Comparison of ENCODE assay signal across 16 mouse cellular contexts in genomic region chr3:92219031-92219430, GRCm38 (mm10). TPM values are rescaled to one million over a fixed set of nuclear protein-coding genes. Genes with fewer than 3 reads are reported as not detected.
A peak's percentile ranks its signal among the peaks of the same experiment; 100 is the strongest.
DNase-seq lines count a peak whose midpoint lies in the region; ATAC-seq lines count a peak whose summit lies in the region.
"Not testable (repeated sequence)": the region's sequence is repeated elsewhere in the genome, so short reads cannot be mapped to it uniquely, and the experiment has no call there.
"Had no signal": no experiment of that assay in that cellular context is flagged by ENCODE, and none has a peak within 500 bp of the region (broad histone marks: within the 10 kb centered on the region; RNA-seq: fewer than 3 reads in every experiment).

No protein-coding gene starts in this region.

- H3K27me3 ChIP-seq in embryonic facial prominence, embryonic 15.5 days; hindbrain, embryonic 12.5 days; kidney, embryonic 15.5 days; liver, embryonic 16.5 days (ENCODE audit: control insufficient read depth, insufficient read depth, low read depth, low read length); midbrain, embryonic 11.5 days (ENCODE audit: control insufficient read depth, insufficient read depth, low read length); neural tube, embryonic 12.5 days (replicated peaks): not testable (repeated sequence)

- H3K27ac ChIP-seq in embryonic facial prominence, embryonic 15.5 days (replicated peaks); hindbrain, embryonic 12.5 days; kidney, embryonic 15.5 days; liver, embryonic 16.5 days (ENCODE audit: low read length); midbrain, embryonic 11.5 days (ENCODE audit: low read depth, low read length); neural tube, embryonic 12.5 days: not testable (repeated sequence)

- not testable (repeated sequence) for H3K9me3 ChIP-seq in embryonic facial prominence, embryonic 15.5 days (replicated peaks); hindbrain, embryonic 12.5 days (replicated peaks); kidney, embryonic 15.5 days (replicated peaks); liver, embryonic 16.5 days (replicated peaks; ENCODE audit: control insufficient read depth, low read length); midbrain, embryonic 11.5 days (ENCODE audit: control insufficient read depth, low read length); neural tube, embryonic 12.5 days

- WGBS in embryonic facial prominence, embryonic 15.5 days = no CpG with 5 or more reads among the region's 8 CpGs
- WGBS in hindbrain, embryonic 12.5 days = no CpG with 5 or more reads among the region's 8 CpGs
- WGBS in kidney, embryonic 15.5 days = no CpG with 5 or more reads among the region's 8 CpGs
- WGBS in liver, embryonic 16.5 days (ENCODE audit: insufficient replicate concordance) = no CpG with 5 or more reads among the region's 8 CpGs
- no CpG with 5 or more reads among the region's 8 CpGs for WGBS in midbrain, embryonic 11.5 days
- WGBS in neural tube, embryonic 12.5 days = no CpG with 5 or more reads among the region's 8 CpGs

- ATAC-seq in embryonic facial prominence, embryonic 15.5 days (ENCODE audit: insufficient number of reproducible peaks, low FRiP score, low TSS enrichment, low read depth) = peak; percentile 54; the same call in 1 of the 2 replicates
- peak; percentile 52 for ATAC-seq in granulocyte monocyte progenitor cell, adult 5-6 weeks (replicated peaks; ENCODE audit: poor library complexity, severe bottlenecking)
- ATAC-seq in hindbrain, embryonic 12.5 days (ENCODE audit: low FRiP score) = peak; percentile 68
- ATAC-seq in kidney, embryonic 15.5 days (replicated peaks; ENCODE audit: low FRiP score) = peak; percentile 68
- peak; percentile 32; the same call in 1 of the 2 replicates for ATAC-seq in liver, embryonic 16.5 days (ENCODE audit: low read depth)
- peak; percentile 54 for ATAC-seq in midbrain, embryonic 11.5 days (ENCODE audit: low FRiP score)
- 0 out of 2 replicates have a peak, but pooled peaks have one; percentile 52 for ATAC-seq in neural tube, embryonic 12.5 days (ENCODE audit: low FRiP score, low read depth)

- H3K4me2 ChIP-seq in embryonic facial prominence, embryonic 15.5 days (replicated peaks); hindbrain, embryonic 12.5 days (replicated peaks); kidney, embryonic 15.5 days; liver, embryonic 16.5 days (ENCODE audit: low read depth, low read length); midbrain, embryonic 11.5 days; neural tube, embryonic 12.5 days (replicated peaks): not testable (repeated sequence)

- H3K4me3 ChIP-seq in embryonic facial prominence, embryonic 15.5 days (replicated peaks); hindbrain, embryonic 12.5 days; kidney, embryonic 15.5 days (replicated peaks); liver, embryonic 16.5 days (ENCODE audit: low read depth, low read length); midbrain, embryonic 11.5 days (ENCODE audit: low read depth, low read length); neural tube, embryonic 12.5 days: not testable (repeated sequence)

- H3K4me1 ChIP-seq in embryonic facial prominence, embryonic 15.5 days; hindbrain, embryonic 12.5 days; kidney, embryonic 15.5 days; liver, embryonic 16.5 days (ENCODE audit: control insufficient read depth, low read depth, low read length); midbrain, embryonic 11.5 days (ENCODE audit: control insufficient read depth, insufficient read depth, low read length); neural tube, embryonic 12.5 days: not testable (repeated sequence)

- not testable (repeated sequence) for DNase-seq in midbrain, embryonic 11.5 days (ENCODE audit: low spot score, missing footprints)

- H3K9ac ChIP-seq in embryonic facial prominence, embryonic 15.5 days; hindbrain, embryonic 12.5 days; kidney, embryonic 15.5 days; liver, embryonic 16.5 days (ENCODE audit: low read depth, low read length); midbrain, embryonic 11.5 days (ENCODE audit: low read length); neural tube, embryonic 12.5 days: not testable (repeated sequence)

- not testable (repeated sequence) for H3K36me3 ChIP-seq in embryonic facial prominence, embryonic 15.5 days; hindbrain, embryonic 12.5 days; kidney, embryonic 15.5 days; liver, embryonic 16.5 days (ENCODE audit: control insufficient read depth, insufficient read depth); midbrain, embryonic 11.5 days (ENCODE audit: control insufficient read depth, insufficient read depth, low read length); neural tube, embryonic 12.5 days

RNA-seq across cellular contexts. Expression of gene Sprr2a2, which starts 3.3 kb away (rescaled TPM):
- polyA plus RNA-seq in embryonic facial prominence, embryonic 15.5 days (2015; fragmentation: Nextera tagmentation; extraction: Ambion mirVana) = 2.5 and 6.2 TPM in 2 replicates
- total RNA-seq in granulocyte monocyte progenitor cell, adult 5-6 weeks (2014; fragmentation: Nextera tagmentation) = not detected in 2 replicates
- not detected in 2 replicates for total RNA-seq in granulocyte monocyte progenitor cell, adult 5-6 weeks (2017)
- 0.34 and 0.80 TPM in 2 replicates for polyA plus RNA-seq in hindbrain, embryonic 12.5 days (2016; fragmentation: Nextera tagmentation; extraction: Ambion mirVana)
- 2.6 and 6.3 TPM in 2 replicates for polyA plus RNA-seq in kidney, embryonic 15.5 days (2015; fragmentation: Nextera tagmentation; extraction: Ambion mirVana)
- 0.08 and 2.0 TPM in 2 replicates for polyA plus RNA-seq in liver, embryonic 16.5 days (2015; fragmentation: Nextera tagmentation; extraction: Ambion mirVana)
- not detected in 2 replicates for polyA plus RNA-seq in midbrain, embryonic 11.5 days (2014; fragmentation: Nextera tagmentation; extraction: Ambion mirVana)
- polyA plus RNA-seq in neural tube, embryonic 12.5 days (2016; fragmentation: Nextera tagmentation; extraction: Ambion mirVana) = 1.4 TPM in 1 of 2 replicates, not detected in the other
- total RNA-seq: adrenal gland, postnatal 36 days; gastrocnemius, adult 8-10 months; heart, adult 18-20 months; layer of hippocampus, adult 2 months; left cerebral cortex, postnatal 36 days had no signal

RNA-seq across cellular contexts. Expression of gene Sprr2a1, which starts 3.4 kb away (rescaled TPM):
- 0.12 TPM in 1 of 2 replicates, not detected in the other for polyA plus RNA-seq in embryonic facial prominence, embryonic 15.5 days (2015; fragmentation: Nextera tagmentation; extraction: Ambion mirVana)
- total RNA-seq in granulocyte monocyte progenitor cell, adult 5-6 weeks (2014; fragmentation: Nextera tagmentation) = not detected in 2 replicates
- total RNA-seq in granulocyte monocyte progenitor cell, adult 5-6 weeks (2017) = not detected in 2 replicates
- not detected in 2 replicates for polyA plus RNA-seq in hindbrain, embryonic 12.5 days (2016; fragmentation: Nextera tagmentation; extraction: Ambion mirVana)
- polyA plus RNA-seq in kidney, embryonic 15.5 days (2015; fragmentation: Nextera tagmentation; extraction: Ambion mirVana) = not detected in 2 replicates
- 0.04 TPM in 1 of 2 replicates, not detected in the other for polyA plus RNA-seq in liver, embryonic 16.5 days (2015; fragmentation: Nextera tagmentation; extraction: Ambion mirVana)
- polyA plus RNA-seq in midbrain, embryonic 11.5 days (2014; fragmentation: Nextera tagmentation; extraction: Ambion mirVana) = not detected in 2 replicates
- polyA plus RNA-seq in neural tube, embryonic 12.5 days (2016; fragmentation: Nextera tagmentation; extraction: Ambion mirVana) = not detected in 2 replicates
- total RNA-seq: adrenal gland, postnatal 36 days; ES-E14; gastrocnemius, adult 8-10 months; heart, adult 18-20 months; heart, postnatal 14 days; layer of hippocampus, adult 2 months; left cerebral cortex, postnatal 36 days had no signal
- polyA plus RNA-seq: cortical plate, adult 2 months; liver, embryonic 14.5 days had no signal
